Mouse (Mus musculus) left cerebral cortex, postnatal 4 days (tissue): ENCODE data around the gene Olfr455. TPM values are rescaled to one million over a fixed set of nuclear protein-coding genes. Genes with fewer than 3 reads are reported as not detected.

ENCODE experiments used
- DNase-seq: peaks from one replicate; pipeline ENCODE4 v3.0.0-alpha.2; 2022
- intact Hi-C: fragments of 180-260 bp; cut with DNase I; formaldehyde crosslinking; loops from one replicate; pipeline ENCODE4 v1.15.1; 2025
- total RNA-seq, 2 experiments: library from RNA; stranded (reverse); gene quantifications; 2 replicates each; pipeline ENCODE4 v1.2.3; 2021

Olfr455 gene
- total RNA-seq, 2 experiments from 2014 or later: not detected

DNA sequence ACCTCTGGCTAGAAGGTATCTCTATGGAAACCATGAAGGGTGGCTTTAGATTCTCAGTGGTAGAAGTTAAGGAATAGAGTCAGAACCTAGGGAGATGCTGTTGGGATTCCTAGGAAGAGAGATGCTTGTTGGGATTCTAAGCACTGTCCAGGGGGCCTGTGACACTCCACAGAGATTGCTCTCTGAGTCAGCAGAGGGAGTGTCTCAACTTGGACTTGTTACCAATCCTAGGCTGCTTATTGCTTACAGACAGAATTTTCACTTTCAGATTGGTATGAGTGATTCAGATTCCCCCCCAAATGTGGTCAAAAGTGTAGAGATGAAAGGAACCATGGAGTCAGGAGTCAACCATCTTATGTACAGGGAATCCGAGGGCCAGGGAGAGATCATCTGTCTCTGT is 57.7 kb downstream of the Olfr455 start:
- intact Hi-C loops: no loop called here
- DNase-seq: no peak

DNA sequence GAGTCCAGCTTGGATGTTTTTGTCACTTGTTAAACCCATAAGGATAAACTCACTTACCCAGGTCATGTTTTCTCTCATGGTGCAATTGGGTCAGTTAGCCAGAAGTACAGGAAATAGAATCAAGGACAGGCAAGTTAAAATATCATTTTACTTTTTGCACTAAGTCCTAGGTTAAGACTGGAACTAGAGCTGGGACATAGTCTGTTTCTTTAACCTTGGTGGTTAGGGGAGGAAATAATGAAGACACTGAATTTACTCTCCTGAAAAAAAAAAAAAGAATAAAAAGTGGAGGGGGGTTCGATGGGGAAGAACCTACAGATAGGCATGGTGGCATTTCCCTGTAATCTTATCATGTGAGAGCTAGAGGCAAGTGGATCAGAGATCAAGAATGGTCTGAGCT is 60.3 kb downstream of the Olfr455 start, which contains the start of gene Olfr456:
Gene Olfr456, minus strand, starts transcription at position 101 of the 400 bp plus-strand sequence.
- intact Hi-C loops: no loop called here
- no peak for DNase-seq

Other genes with a start within 250 kb of the Olfr455 start
- 10 to 100 TPM; 83.4 to 92.0 TPM for gene Fam131b, start 222.9 kb downstream of the Olfr455 start, total RNA-seq
- gene Zyx, start 198.0 kb downstream of the Olfr455 start, total RNA-seq: 10 to 100 TPM; 43.9 to 49.8 TPM
- under 1 TPM; 0.14 to 0.18 TPM for gene Epha1, start 174.3 kb downstream of the Olfr455 start, total RNA-seq
- not detected for gene Tas2r143, start 147.3 kb downstream of the Olfr455 start, total RNA-seq
- gene Tas2r135, start 142.2 kb downstream of the Olfr455 start, total RNA-seq: under 1 TPM in 1 of 2 experiments, not detected in 1; 0.36 TPM
- gene Tas2r126, start 113.1 kb downstream of the Olfr455 start, total RNA-seq: not detected
- gene Olfr458, start 82.4 kb downstream of the Olfr455 start, total RNA-seq: not detected
- gene Olfr457, start 71.3 kb downstream of the Olfr455 start, total RNA-seq: not detected
- not detected for gene Olfr456, start 60.4 kb downstream of the Olfr455 start, total RNA-seq
- gene Tcaf3, start 50.1 kb upstream of the Olfr455 start, total RNA-seq: not detected
- gene Tcaf2, start 97.7 kb upstream of the Olfr455 start, total RNA-seq: 1 to 10 TPM; 2.2 to 2.4 TPM
- gene Tcaf1, start 162.5 kb upstream of the Olfr455 start, total RNA-seq: 100 to 1,000 TPM; 270 to 290 TPM
- not detected for gene Olfr453, start 191.8 kb upstream of the Olfr455 start, total RNA-seq
- not detected for gene Olfr38, start 208.8 kb upstream of the Olfr455 start, total RNA-seq
- gene Olfr452, start 237.5 kb upstream of the Olfr455 start, total RNA-seq: not detected